In the genomic region with DNA sequence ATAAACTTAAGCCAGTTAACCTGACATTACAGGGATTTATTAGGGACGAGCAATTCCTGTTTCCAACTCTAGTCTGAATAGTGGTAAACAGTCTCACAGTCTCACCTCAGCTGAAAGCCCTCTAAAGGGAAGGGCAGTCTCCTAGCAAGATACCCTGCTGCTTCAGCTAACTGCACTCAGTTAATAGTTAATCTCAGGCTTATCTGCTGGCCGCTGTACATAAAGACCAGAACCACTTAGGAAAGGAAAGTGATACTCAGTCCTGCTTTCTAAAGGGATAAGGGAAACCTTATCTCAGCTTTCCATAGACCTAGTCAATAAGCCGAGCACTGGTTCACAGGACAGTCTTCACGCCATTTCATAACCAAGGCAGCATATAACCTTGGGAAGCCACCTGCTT, we compare ENCODE assay signal across 34 mouse cellular contexts. TPM values are rescaled to one million over a fixed set of nuclear protein-coding genes. Genes with fewer than 3 reads are reported as not detected.
A peak's percentile ranks its signal among the peaks of the same experiment; 100 is the strongest.
DNase-seq lines count a peak whose midpoint lies in the region; ATAC-seq and TF ChIP-seq lines count a peak whose summit lies in the region.
"Had no signal": no experiment of that assay in that cellular context is flagged by ENCODE, and none has a peak within 500 bp of the region (broad histone marks: within the 10 kb centered on the region; RNA-seq: fewer than 3 reads in every experiment).

No protein-coding gene starts in this region.

- ATAC-seq in heart, embryonic 16.5 days (replicated peaks; ENCODE audit: extremely low read depth, insufficient read depth, low FRiP score), result no peak
- peak; percentile 77 for ATAC-seq in intestine, embryonic 15.5 days
- ATAC-seq in liver, embryonic 13.5 days (ENCODE audit: low read depth), result no peak
- peak; percentile 76 for ATAC-seq in stomach, embryonic 14.5 days (ENCODE audit: insufficient number of reproducible peaks, insufficient read depth, low FRiP score, low read depth)
- no peak for ATAC-seq in megakaryocyte, adult 5-6 weeks (ENCODE audit: poor library complexity, severe bottlenecking)
- ATAC-seq: forebrain, postnatal 0 days; Patski had no signal

- no peak for DNase-seq in heart, adult 2 months
- no peak for DNase-seq in liver, embryonic 13.5 days
- no peak for DNase-seq in left cerebral cortex, adult 9 months (ENCODE audit: low spot score in 2 of 2)
- no peak for DNase-seq in Muller cell, postnatal 12 days (ENCODE audit: inconsistent ontology term)
- DNase-seq: cerebellum, adult 18-20 months; cerebellum, postnatal 14 days; forebrain, postnatal 0 days; gastrocnemius, postnatal 25 days; kidney, postnatal 36 days; layer of hippocampus, postnatal 36 days; right cerebral cortex, adult 18-20 months; thymus, adult 18-20 months; thymus, postnatal 36 days had no signal

- peaks cover 53% of the 10 kb centered on the region for H3K36me3 ChIP-seq in heart, embryonic 16.5 days (ENCODE audit: control insufficient read depth, insufficient read depth)
- peaks cover 11% of the 10 kb centered on the region for H3K36me3 ChIP-seq in heart, adult 2 months (ENCODE audit: control insufficient read depth, insufficient read depth, low read length)
- H3K36me3 ChIP-seq in intestine, embryonic 15.5 days, result no peaks in the 10 kb centered on the region
- H3K36me3 ChIP-seq in liver, embryonic 13.5 days, result no peaks in the 10 kb centered on the region
- H3K36me3 ChIP-seq in stomach, embryonic 14.5 days (ENCODE audit: control insufficient read depth, insufficient read depth, low read length), result no peaks in the 10 kb centered on the region
- H3K36me3 ChIP-seq: embryonic facial prominence, embryonic 12.5 days; kidney, embryonic 15.5 days; limb, embryonic 12.5 days had no signal

- no peak for TF ChIP-seq EP300 in heart, adult 2 months (IDR thresholded peaks at IDR 0.05; ENCODE audit: insufficient read depth, low read depth, low read length)

- TF ChIP-seq CTCF in heart, adult 2 months (IDR thresholded peaks at IDR 0.05), result no peak

- no peak overlapping the region for H3K4me2 ChIP-seq in heart, embryonic 16.5 days (ENCODE audit: low read depth, low read length)
- no peak overlapping the region for H3K4me2 ChIP-seq in intestine, embryonic 15.5 days (replicated peaks)
- peak overlapping the region; percentile 28; the same call in 1 of the 2 replicates for H3K4me2 ChIP-seq in liver, embryonic 13.5 days
- no peak overlapping the region for H3K4me2 ChIP-seq in stomach, embryonic 14.5 days (replicated peaks; ENCODE audit: low read depth, low read length)
- H3K4me2 ChIP-seq: embryonic facial prominence, embryonic 12.5 days; hindbrain, embryonic 14.5 days; kidney, embryonic 15.5 days; limb, embryonic 12.5 days; midbrain, embryonic 11.5 days had no signal

- intact Hi-C loops in heart, adult 2 months (cut with DNase I), result no loop called here

- no peak for TF ChIP-seq POLR2A in heart, adult 2 months (IDR thresholded peaks at IDR 0.05; ENCODE audit: insufficient read depth, low read depth, low read length)

- H3K27me3 ChIP-seq in heart, embryonic 16.5 days (ENCODE audit: control insufficient read depth, insufficient read depth, low read length), result no peaks in the 10 kb centered on the region
- no peaks in the 10 kb centered on the region for H3K27me3 ChIP-seq in heart, adult 2 months (ENCODE audit: control insufficient read depth, insufficient read depth, low read length)
- no peaks in the 10 kb centered on the region for H3K27me3 ChIP-seq in intestine, embryonic 15.5 days (replicated peaks)
- peaks cover 4% of the 10 kb centered on the region; the same call in 1 of the 2 replicates for H3K27me3 ChIP-seq in liver, embryonic 13.5 days
- no peaks in the 10 kb centered on the region for H3K27me3 ChIP-seq in stomach, embryonic 14.5 days (ENCODE audit: control insufficient read depth, insufficient read depth, low read length)
- H3K27me3 ChIP-seq: embryonic facial prominence, embryonic 12.5 days; kidney, embryonic 15.5 days; limb, embryonic 12.5 days; Patski had no signal

- 0 out of 2 replicates have a peak overlapping the region, but pooled peaks have one; percentile 7 for H3K27ac ChIP-seq in heart, embryonic 16.5 days (ENCODE audit: low read length)
- no peak overlapping the region for H3K27ac ChIP-seq in heart, adult 2 months
- H3K27ac ChIP-seq in intestine, embryonic 15.5 days, result no peak overlapping the region
- no peak overlapping the region for H3K27ac ChIP-seq in liver, embryonic 13.5 days
- H3K27ac ChIP-seq in stomach, embryonic 14.5 days (ENCODE audit: low read length), result peak overlapping the region; percentile 61; the same call in 1 of the 2 replicates
- H3K27ac ChIP-seq: embryonic facial prominence, embryonic 12.5 days; hindbrain, embryonic 14.5 days; kidney, embryonic 15.5 days; limb, embryonic 12.5 days had no signal

- 35% methylated on average over 4 of the region's 4 CpGs for WGBS in heart, embryonic 16.5 days
- 48% methylated on average over 4 of the region's 4 CpGs for WGBS in heart, adult 2 months
- 39% methylated on average over 4 of the region's 4 CpGs for WGBS in intestine, embryonic 15.5 days
- WGBS in liver, embryonic 13.5 days (ENCODE audit: insufficient replicate concordance), result 43% methylated on average over 4 of the region's 4 CpGs
- 39% methylated on average over 4 of the region's 4 CpGs for WGBS in stomach, embryonic 14.5 days

- H3K4me3 ChIP-seq in heart, embryonic 16.5 days (ENCODE audit: low read length), result no peak overlapping the region
- no peak overlapping the region for H3K4me3 ChIP-seq in heart, adult 2 months
- H3K4me3 ChIP-seq in intestine, embryonic 15.5 days (replicated peaks), result no peak overlapping the region
- H3K4me3 ChIP-seq in liver, embryonic 13.5 days (replicated peaks), result no peak overlapping the region
- no peak overlapping the region for H3K4me3 ChIP-seq in stomach, embryonic 14.5 days (ENCODE audit: low read depth, low read length)
- H3K4me3 ChIP-seq: embryonic facial prominence, embryonic 12.5 days; kidney, embryonic 15.5 days; limb, embryonic 12.5 days had no signal

- 0 out of 2 replicates have a peak, but pooled peaks cover 4% of the 10 kb centered on the region for H3K4me1 ChIP-seq in heart, embryonic 16.5 days (ENCODE audit: control insufficient read depth, insufficient read depth, low read length)
- peaks cover 1% of the 10 kb centered on the region for H3K4me1 ChIP-seq in heart, adult 2 months (ENCODE audit: control insufficient read depth, insufficient read depth, low read length)
- H3K4me1 ChIP-seq in intestine, embryonic 15.5 days (replicated peaks), result peaks cover 3% of the 10 kb centered on the region; the same call in 1 of the 2 replicates
- H3K4me1 ChIP-seq in liver, embryonic 13.5 days (replicated peaks), result 0 out of 2 replicates have a peak, but pooled peaks cover under 1% of the 10 kb centered on the region
- no peaks in the 10 kb centered on the region for H3K4me1 ChIP-seq in stomach, embryonic 14.5 days (ENCODE audit: control insufficient read depth, insufficient read depth, low read length)
- H3K4me1 ChIP-seq: embryonic facial prominence, embryonic 12.5 days had no signal

- H3K9ac ChIP-seq in heart, embryonic 16.5 days (ENCODE audit: low read length), result no peak overlapping the region
- no peak overlapping the region for H3K9ac ChIP-seq in heart, adult 2 months (ENCODE audit: low read depth, low read length)
- H3K9ac ChIP-seq in intestine, embryonic 15.5 days, result no peak overlapping the region
- no peak overlapping the region for H3K9ac ChIP-seq in liver, embryonic 13.5 days
- no peak overlapping the region for H3K9ac ChIP-seq in stomach, embryonic 14.5 days (replicated peaks; ENCODE audit: low read depth, low read length)
- H3K9ac ChIP-seq: embryonic facial prominence, embryonic 12.5 days; forebrain, postnatal 0 days; hindbrain, embryonic 14.5 days; kidney, embryonic 15.5 days; limb, embryonic 12.5 days had no signal

- H3K79me2 ChIP-seq in heart, adult 2 months (replicated peaks; ENCODE audit: control insufficient read depth, insufficient read depth, low read length), result no peaks in the 10 kb centered on the region

- H3K9me3 ChIP-seq in heart, embryonic 16.5 days (replicated peaks; ENCODE audit: control insufficient read depth, low read length), result no peaks in the 10 kb centered on the region
- no peaks in the 10 kb centered on the region for H3K9me3 ChIP-seq in intestine, embryonic 15.5 days
- H3K9me3 ChIP-seq in liver, embryonic 13.5 days (replicated peaks), result no peaks in the 10 kb centered on the region
- H3K9me3 ChIP-seq in stomach, embryonic 14.5 days (ENCODE audit: control insufficient read depth, low read depth, low read length), result no peaks in the 10 kb centered on the region
- H3K9me3 ChIP-seq: embryonic facial prominence, embryonic 12.5 days; kidney, embryonic 15.5 days; limb, embryonic 12.5 days had no signal

RNA-seq across cellular contexts. Expression of a gene that starts 13.3 kb away (rescaled TPM):
- not detected in 2 replicates for polyA plus RNA-seq in heart, embryonic 16.5 days (2015; fragmentation: Nextera tagmentation; extraction: Ambion mirVana)
- not detected for total RNA-seq in heart, adult 2 months (2021)
- not detected in 2 replicates for polyA plus RNA-seq in heart, adult 2 months (2012; rRNA removed)
- not detected in 2 replicates for polyA plus RNA-seq in intestine, embryonic 15.5 days (2015; fragmentation: Nextera tagmentation; extraction: Ambion mirVana)
- polyA plus RNA-seq in liver, embryonic 13.5 days (2015; fragmentation: Nextera tagmentation; extraction: Ambion mirVana), result not detected in 2 replicates
- polyA plus RNA-seq in stomach, embryonic 14.5 days (2014; fragmentation: Nextera tagmentation; extraction: Ambion mirVana), result not detected in 2 replicates
- not detected in 2 replicates for total RNA-seq in megakaryocyte, adult 5-6 weeks (2015)
- not detected in 2 replicates for total RNA-seq in megakaryocyte, adult 5-6 weeks (2017)
- total RNA-seq: adrenal gland, adult 18-20 months; ES-E14; forebrain, postnatal 0 days; gastrocnemius, postnatal 25 days; heart, adult 8-10 months; heart, postnatal 25 days; layer of hippocampus, adult 8-10 months; layer of hippocampus, postnatal 36 days; left cerebral cortex, postnatal 14 days; midbrain, postnatal 0 days had no signal
- polyA plus RNA-seq: embryonic facial prominence, embryonic 12.5 days; forebrain, embryonic 11.5 days; forebrain, postnatal 0 days; hindbrain, embryonic 14.5 days; intestine, embryonic 14.5 days; kidney, embryonic 15.5 days; limb, embryonic 12.5 days; lung, embryonic 16.5 days; midbrain, embryonic 11.5 days; midbrain, postnatal 0 days; neural tube, embryonic 14.5 days; Patski had no signal

RNA-seq across cellular contexts. Expression of a gene that starts 32.7 kb away (rescaled TPM):
- polyA plus RNA-seq in heart, embryonic 16.5 days (2015; fragmentation: Nextera tagmentation; extraction: Ambion mirVana), result 27.8 and 36.4 TPM in 2 replicates
- total RNA-seq in heart, adult 2 months (2021), result 10 to 100 TPM; 58.4 to 62.5 TPM
- polyA plus RNA-seq in heart, adult 2 months (2012; rRNA removed), result 13.8 and 38.2 TPM in 2 replicates
- 34.8 and 41.3 TPM in 2 replicates for polyA plus RNA-seq in intestine, embryonic 15.5 days (2015; fragmentation: Nextera tagmentation; extraction: Ambion mirVana)
- polyA plus RNA-seq in liver, embryonic 13.5 days (2015; fragmentation: Nextera tagmentation; extraction: Ambion mirVana), result 3.4 and 5.0 TPM in 2 replicates
- 62.8 and 74.7 TPM in 2 replicates for polyA plus RNA-seq in stomach, embryonic 14.5 days (2014; fragmentation: Nextera tagmentation; extraction: Ambion mirVana)
- 2.5 and 3.2 TPM in 2 replicates for total RNA-seq in megakaryocyte, adult 5-6 weeks (2015)
- total RNA-seq in megakaryocyte, adult 5-6 weeks (2017), result 2.3 and 2.6 TPM in 2 replicates

RNA-seq across cellular contexts. Expression of a gene that starts 52.6 kb away (rescaled TPM):
- 356 and 369 TPM in 2 replicates for polyA plus RNA-seq in heart, embryonic 16.5 days (2015; fragmentation: Nextera tagmentation; extraction: Ambion mirVana)
- 1,000 to 10,000 TPM in 1 of 2 experiments, 100 to 1,000 TPM in 1; 940 to 1,084 TPM for total RNA-seq in heart, adult 2 months (2021)
- polyA plus RNA-seq in heart, adult 2 months (2012; rRNA removed), result 1,077 and 1,138 TPM in 2 replicates
- polyA plus RNA-seq in intestine, embryonic 15.5 days (2015; fragmentation: Nextera tagmentation; extraction: Ambion mirVana), result 7.6 and 7.8 TPM in 2 replicates
- 0.54 and 0.59 TPM in 2 replicates for polyA plus RNA-seq in liver, embryonic 13.5 days (2015; fragmentation: Nextera tagmentation; extraction: Ambion mirVana)
- polyA plus RNA-seq in stomach, embryonic 14.5 days (2014; fragmentation: Nextera tagmentation; extraction: Ambion mirVana), result 1.3 and 1.8 TPM in 2 replicates
- not detected in 2 replicates for total RNA-seq in megakaryocyte, adult 5-6 weeks (2015)
- not detected in 2 replicates for total RNA-seq in megakaryocyte, adult 5-6 weeks (2017)
- polyA plus RNA-seq: forebrain, embryonic 11.5 days had no signal

Comparison
In these comparisons a context has a peak if more than half of its experiments do, and no peak if none do; other contexts are left out.
1. H3K27ac ChIP-seq: peak in heart, embryonic 16.5 days (single experiment) and stomach, embryonic 14.5 days (single experiment); none in heart, adult 2 months (single experiment), intestine, embryonic 15.5 days (single experiment) and liver, embryonic 13.5 days (single experiment).
2. ATAC-seq: peak in intestine, embryonic 15.5 days (single experiment) and stomach, embryonic 14.5 days (single experiment); none in heart, embryonic 16.5 days (single experiment), liver, embryonic 13.5 days (single experiment) and megakaryocyte, adult 5-6 weeks (single experiment).
3. RNA of a gene that starts 52.6 kb away (polyA plus RNA-seq): 1,077 to 1,138 TPM in heart, adult 2 months and 356 to 369 TPM in heart, embryonic 16.5 days; 7.6 to 7.8 TPM in intestine, embryonic 15.5 days, 1.3 to 1.8 TPM in stomach, embryonic 14.5 days and 0.54 to 0.59 TPM in liver, embryonic 13.5 days; every median in the first group is over 10 times any median in the second.